Mouse (Mus musculus): ENCODE data around the gene Nfix.

GRCm38 (mm10) chr8:84693332-84693731, 106.8 kb downstream of the Nfix start:
- TF ChIP-seq CTCF (IDR thresholded peaks at IDR 0.05; ENCODE audit: low read depth) (no peak), EP300 (optimal IDR thresholded peaks at IDR 0.05) (no peak)

All from stomach, postnatal 0 days (tissue).